Mouse (Mus musculus): ENCODE results near the gene Kdm2a.

Gene Kdm2a

DNA sequence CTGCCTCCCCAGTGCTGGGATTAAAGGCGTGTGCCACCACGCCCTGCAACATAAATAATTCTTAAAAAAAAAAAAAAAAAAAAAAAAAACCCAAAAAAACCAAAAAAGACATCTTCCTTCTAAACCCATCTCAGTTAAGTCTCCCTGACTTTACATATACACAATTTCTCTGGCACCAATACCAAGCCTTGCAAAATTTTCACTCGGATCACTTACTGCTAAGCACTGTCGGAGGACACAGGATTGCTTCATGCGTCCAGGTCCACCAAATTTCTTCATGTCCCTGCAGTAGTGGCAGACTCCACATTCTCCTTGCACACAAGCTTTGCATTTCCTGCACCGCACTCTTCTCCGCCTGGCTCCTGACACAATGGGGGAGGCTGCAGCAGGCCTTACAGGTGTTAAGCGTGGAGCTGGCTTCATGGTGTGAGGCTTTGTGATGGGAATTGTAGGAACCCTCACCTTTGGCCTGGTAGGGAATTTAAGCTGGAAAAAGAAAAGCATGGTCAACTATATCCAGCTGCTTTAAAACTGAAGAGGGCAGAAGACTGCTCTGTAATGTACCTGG is 69.3 kb downstream of the Kdm2a start:
- DNase-seq (ENCODE audit: low spot score): no peak

DNA sequence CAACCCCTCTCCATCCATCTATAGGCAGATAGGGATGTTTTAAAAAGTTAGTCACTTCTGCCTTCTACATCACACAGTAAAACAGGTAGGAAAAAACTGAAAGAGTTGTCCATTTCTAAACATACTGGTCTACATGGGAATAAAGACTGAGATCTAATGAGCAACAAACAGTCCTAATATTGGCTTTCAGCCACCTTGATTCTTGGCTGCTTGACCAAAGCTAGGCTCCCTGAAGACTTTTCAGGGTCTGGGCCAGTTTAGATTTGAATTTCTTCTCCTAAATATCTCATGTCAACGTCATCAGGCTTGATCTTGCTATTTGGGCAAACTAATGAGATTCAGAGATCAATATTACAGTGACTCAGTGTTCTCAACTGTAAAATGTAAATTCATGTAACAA is 71.2 kb downstream of the Kdm2a start:
- DNase-seq (ENCODE audit: low spot score): no peak

DNA sequence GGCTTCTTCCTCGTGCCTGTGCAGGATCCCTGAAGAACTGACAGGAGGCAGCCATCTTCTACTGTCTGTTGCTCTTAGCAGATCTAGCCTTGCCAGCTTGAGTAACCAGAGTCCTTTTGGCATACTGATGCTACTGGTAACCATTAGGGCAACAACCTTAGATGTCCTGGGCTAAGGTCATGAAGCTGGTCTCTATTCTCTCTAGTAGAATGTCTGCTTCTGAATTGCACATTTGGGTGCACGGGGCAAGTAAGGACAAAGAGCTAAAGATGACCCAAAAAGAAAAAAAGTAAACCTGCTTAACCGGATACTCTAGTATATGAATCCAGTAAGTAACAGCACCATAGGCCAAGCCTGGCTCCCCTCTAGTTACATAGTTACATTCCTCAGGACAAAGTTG is 72.0 kb downstream of the Kdm2a start:
- no peak for DNase-seq (ENCODE audit: low spot score)

DNA sequence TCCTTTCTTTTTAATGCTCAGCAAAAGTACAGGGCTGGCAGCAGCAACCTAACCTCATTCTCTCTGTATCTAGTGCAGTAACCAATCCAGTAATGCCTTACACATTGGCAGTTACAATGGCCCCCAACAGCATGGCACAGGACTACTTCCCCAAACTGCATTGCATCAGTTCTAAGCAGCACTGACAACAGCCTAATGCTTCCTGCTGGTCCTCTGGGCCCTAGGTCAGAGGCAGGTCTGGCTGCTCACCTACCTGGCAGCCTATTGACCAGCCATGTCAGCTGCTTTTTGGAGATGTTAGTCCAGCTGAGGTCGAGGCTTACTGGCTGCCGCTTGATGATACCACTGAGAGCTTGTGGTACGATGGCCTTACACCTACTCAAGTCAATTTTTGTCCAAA is 76.0 kb downstream of the Kdm2a start:
- DNase-seq (ENCODE audit: low spot score): no peak

DNA sequence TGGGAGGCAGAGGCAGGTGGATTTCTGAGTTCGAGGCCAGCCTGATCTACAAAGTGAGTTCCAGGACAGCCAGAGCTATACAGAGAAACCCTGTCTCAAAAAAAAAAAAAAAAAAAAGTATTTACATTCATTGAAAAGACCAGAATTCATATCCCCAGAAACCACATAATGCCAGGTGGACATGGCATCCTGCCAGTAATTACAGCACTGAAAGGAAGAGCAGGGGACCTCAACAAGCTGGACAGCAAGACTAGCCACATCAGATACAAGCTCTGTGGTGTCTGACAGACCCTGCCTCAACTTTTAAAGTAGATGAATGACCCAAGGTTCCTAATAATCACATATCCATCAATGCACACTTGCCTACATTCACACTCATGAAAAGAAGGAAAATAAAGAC is 76.5 kb downstream of the Kdm2a start:
- DNase-seq (ENCODE audit: low spot score): no peak

DNA sequence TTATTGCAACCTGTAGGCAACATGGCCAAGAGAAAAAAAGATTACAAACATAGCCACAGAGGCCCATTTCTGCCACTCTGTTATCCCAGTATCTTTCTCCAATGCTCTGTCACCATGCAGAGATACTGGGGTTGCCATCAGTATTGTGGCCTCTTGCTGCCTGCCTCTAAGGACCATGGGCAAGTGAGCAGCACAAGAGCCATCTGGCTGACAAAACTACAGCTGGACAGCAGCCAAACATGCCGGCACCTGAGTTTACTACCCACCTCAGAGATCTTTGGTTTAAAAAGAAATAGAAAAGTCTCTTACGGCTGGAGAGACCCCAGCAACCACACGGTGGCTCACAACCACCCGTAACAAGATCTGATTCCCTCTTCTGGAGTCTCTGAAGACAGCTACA is 78.8 kb downstream of the Kdm2a start:
- DNase-seq (ENCODE audit: low spot score): no peak

DNA sequence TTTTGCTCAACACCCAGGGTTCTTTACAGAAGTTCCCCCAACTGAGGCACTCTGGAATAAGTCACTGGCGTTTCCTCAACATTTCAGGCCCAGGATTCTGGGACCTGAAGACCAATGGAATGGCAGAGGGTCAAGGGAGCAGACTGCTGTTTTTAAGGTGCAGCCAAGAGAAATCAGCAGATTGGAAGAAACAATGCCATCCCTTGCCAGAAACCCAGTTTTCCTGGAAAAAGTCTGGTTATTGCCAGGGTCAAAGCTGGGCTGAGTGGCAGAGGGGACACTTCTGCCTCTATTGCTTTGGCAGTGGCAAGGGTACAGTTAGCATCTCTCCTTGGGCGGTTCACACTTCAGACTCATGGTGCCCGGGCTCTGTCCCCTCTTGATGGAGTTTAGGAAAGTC is 80.9 kb downstream of the Kdm2a start:
- no peak for DNase-seq (ENCODE audit: low spot score)

DNA sequence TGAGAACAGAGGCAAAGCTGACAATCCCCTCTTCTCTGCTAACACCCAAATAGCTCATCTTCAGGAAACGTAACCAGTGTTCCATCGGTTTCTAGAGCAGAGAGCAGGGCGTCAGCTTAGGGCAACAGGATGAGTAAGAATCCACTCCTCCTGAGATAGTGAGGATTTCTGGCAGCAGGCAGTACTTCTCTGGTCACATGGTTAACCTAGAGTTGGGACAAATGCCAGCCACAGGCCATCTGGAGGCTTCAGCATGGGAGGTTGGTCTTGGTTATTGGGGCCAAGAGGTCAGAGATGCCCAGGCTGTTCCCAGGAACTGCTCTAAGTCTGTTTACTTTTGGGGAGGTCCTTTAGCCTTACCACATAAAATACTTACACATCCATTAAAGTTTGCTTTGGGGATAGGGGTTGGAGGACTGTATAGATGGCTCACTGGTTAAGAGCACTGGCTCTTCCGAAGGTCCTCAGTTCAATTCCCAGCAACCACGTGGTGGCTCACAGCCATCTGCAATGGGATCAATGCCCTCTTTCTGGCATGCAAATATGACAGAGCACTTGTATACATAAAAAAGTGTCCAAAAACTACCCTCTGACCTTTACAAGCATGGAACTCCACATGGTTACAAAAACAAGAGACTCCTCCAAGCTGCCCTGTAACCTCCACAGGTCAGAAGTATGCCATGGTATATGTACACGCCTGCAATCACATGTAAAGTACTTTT is 82.7 kb downstream of the Kdm2a start:
- no peak for DNase-seq (ENCODE audit: low spot score)

DNA sequence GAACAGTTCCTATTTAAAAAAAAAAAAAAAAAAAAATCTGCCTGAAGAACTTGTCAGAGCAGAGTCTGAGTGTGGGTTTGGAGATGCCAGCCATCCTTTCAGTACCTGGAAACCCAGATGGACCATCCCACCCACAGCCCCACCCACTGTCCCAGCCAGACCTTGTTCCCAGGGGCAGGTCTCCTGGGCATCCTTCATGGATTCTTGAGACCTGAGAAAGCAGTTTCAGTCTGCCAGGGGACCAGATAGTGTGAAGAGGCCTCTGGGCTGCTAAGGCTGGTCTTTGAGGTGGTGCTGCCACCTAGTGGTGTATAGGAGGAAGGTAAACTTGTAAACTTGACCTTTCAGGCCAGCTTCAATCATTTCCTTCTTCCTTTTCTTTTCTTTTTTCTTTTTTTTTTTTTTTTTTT is 88.3 kb downstream of the Kdm2a start:
- DNase-seq (ENCODE audit: low spot score): no peak

DNA sequence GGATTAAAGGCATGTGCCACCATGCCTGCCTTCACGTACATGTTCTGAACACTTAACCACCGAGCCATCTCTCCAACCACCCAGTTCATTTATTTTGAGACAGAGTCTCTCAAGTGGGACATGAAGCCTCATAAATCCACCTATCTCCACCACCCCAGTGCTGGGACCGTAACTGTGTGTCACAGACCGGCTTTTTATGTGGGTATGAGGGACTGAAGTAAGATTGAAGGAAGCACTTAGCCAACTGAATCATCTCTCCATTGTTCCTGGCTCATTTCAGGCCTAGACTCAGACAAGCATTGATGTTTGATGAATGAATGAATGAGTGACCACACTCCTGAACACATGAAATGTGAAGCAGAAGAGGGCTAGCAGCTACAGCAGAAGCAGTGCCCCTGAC is 88.8 kb downstream of the Kdm2a start:
- DNase-seq (ENCODE audit: low spot score): no peak

DNA sequence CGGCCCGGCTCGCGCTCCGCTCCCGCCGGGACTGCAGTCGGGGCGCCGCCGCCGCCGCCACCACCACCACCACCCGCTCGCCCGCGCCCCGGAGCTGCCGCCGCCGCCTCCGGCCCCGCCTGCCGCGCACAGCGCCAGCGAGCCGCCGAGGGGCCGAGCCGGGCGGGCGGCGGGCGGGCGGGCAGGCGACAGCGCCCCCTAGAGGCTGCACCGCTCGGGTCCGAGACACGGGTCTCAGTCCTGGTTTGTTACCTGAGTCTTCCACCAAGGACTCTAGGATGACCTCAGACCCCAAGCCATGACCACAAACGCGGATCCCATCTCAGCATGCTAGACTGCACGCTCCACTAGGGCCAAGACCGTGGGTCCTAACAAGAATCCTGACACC is 91.9 kb downstream of the Kdm2a start, which contains the start of gene Grk2:
Gene Grk2 (minus strand): TSS at position 33 of the 388 bp plus-strand sequence.
- peak; percentile 85 for DNase-seq (ENCODE audit: low spot score)

DNA sequence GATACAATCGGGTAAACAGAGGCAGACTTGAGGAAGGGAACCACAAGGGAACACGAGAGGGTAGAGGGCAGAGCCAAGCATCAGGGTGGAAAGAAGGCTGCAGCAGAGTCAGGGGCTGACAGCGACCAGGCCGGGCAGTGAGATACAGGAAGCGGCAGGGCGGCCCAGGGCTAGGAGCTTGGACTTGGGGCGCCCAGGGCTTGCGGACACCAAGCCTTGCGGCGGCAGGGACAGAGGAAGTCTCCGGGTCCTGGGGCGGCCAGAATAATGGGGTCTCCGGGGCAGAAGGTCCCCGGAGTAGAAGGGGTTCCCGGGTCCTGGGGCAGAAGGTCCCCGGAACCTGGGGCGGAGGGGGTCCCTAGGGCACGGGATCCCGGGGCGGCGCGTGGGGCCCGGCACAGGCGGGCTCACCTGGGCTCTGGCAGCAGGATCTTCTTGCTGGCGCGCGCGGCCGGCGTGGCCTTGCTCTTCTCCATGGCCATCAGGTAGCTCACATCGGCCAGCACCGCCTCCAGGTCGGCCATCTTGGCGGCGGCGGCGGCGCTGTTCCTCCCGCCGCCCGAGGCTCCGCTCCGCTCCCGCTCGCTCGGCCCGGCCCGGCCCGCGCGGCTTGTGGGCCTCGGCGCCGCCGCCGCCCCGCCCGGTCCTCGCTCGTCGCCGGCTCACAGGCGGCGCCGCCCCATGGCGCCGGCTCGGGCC is 92.4 kb downstream of the Kdm2a start:
- peak; percentile 55 for DNase-seq (ENCODE audit: low spot score)

DNA sequence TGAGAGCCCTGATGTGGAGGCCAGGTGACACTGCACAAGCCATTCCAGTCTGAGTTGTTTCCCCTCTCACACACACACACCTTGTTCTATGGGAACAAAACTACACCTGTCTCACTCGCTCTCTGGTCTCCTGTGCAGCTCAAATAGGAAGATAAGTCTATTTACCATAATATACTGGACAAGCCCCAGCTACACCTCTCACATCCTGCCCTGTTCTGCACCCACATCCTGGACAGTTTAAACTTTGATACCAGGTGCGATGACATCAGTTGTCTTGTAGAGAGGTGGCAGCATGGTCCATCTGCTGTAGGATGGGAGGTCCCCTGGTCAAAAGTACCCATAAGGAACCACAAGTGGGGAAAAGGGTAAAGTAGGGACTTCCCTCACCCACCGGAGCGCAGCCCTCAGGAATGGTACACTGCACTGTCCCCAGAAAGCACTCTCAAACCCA is 93.2 kb downstream of the Kdm2a start:
- no peak for DNase-seq (ENCODE audit: low spot score)

DNA sequence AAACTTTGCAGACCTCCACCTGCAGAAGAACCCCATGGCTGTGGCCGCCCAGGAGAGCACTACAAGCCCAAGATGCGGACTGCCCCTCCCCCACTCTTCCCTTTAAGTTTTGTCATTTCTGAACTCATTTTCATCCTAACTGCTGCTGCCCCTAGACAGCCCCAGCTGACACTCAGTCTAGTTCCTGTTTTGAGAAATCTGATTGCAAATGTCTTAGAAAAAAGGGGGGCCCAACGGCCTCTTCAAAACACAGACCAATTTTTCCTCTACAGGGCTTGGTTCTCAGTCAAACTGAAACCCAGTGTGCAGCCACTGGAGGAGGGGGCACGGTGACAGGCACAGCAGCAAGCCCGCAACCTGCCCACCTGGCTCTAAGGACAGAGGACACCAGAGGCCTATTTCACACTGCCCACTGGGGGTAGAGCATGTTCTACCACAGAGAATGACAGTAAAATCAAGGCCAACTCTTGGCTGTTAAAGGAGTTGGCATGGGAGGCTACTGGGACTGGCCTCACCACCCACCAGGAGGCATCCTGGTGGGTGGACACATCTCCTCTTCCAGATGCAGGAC is 93.7 kb downstream of the Kdm2a start:
- DNase-seq (ENCODE audit: low spot score): no peak

DNA sequence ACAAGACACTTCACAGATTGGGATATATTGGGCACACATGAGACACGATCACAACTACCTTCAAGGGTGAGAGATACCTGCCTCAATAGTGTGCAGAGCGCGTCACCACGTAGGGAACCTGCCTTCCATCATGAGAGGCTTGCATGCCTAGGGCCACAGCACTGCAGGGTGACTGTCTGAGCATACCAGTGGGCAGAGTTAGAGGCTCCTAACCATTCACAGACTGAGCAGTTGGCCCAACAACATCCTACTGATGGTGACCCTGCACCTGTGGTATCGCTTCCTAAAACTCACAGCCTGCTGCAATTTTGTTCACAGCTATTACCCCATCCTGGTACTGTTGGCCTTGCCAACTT is 94.5 kb downstream of the Kdm2a start:
- no peak for DNase-seq (ENCODE audit: low spot score)

DNA sequence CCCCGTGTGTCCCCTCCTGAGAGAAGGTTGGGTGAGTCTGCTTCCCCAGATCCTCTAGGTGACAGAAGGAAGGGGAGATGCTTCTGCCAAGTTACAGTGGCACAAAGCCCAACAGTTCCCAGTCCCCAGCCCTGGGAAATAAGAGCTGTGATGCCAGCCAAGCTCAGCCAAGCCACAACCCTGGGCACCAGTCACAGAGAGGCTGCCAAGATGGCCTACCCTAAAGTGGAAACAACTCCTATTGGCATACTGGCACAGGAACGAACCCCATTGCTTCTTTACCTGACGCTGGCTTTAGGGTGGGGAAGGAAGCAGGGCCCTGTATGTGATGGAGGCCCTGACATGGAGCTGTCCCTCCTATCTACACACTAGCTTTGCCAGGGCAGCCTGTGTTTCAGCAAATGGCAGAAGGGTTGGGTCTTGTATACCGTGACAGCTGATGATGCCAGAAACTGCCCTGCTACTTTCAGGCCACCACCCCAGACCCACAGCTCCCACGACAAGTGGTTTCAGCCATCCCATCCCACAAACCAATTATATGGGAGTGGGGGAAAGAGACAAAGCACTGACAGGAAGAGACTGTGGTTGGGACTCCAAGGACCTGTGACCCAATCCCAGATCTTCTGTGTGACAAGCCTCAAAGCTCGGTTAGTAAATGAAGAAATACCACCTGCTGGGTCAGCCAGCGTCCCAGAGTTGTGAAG is 95.0 kb downstream of the Kdm2a start:
- DNase-seq (ENCODE audit: low spot score): no peak

DNA sequence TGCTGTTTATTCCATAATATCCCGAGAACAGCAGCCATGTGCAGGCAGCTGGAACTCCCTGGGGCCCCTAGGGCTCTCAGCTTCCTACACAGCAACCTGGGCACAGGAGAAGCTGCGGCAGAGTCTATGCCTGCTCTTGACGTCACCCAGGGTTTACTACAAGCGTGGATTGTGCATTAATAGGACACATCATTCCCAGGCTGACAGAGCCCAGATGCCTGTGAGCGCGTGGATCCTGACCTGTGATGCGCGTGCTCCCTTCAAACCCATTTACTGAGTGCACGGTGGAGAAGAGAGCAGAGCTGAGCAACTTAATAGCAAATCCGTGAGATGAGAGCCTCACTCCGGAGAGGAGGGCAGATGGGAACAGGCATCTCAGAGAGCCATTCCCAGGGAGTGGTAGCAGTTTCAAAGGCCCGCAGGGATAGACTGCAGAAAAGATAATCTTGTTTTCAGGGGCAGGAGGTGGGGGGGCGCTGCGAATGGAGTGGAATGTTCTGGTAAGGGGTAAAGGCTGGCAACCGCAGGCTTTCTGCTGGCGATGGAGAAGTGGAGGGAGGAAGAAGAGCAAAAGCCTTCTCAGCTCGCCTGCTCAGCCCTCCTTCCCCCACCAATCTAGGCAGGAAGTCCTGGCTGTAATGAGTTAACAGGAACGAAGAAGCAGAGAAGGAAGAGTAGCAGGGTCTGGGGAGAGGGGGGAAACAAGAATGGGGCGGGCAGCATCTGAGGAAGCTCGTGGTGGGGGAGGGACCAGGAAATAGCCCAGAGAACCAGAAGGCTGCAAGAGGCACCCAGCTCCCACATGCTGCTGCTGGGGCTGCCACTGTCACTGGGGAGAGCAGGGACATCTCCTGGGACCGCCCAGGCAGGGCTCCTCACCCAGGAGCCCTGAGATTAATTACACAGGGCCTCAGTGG is 96.1 kb downstream of the Kdm2a start:
- no peak for DNase-seq (ENCODE audit: low spot score)

DNA sequence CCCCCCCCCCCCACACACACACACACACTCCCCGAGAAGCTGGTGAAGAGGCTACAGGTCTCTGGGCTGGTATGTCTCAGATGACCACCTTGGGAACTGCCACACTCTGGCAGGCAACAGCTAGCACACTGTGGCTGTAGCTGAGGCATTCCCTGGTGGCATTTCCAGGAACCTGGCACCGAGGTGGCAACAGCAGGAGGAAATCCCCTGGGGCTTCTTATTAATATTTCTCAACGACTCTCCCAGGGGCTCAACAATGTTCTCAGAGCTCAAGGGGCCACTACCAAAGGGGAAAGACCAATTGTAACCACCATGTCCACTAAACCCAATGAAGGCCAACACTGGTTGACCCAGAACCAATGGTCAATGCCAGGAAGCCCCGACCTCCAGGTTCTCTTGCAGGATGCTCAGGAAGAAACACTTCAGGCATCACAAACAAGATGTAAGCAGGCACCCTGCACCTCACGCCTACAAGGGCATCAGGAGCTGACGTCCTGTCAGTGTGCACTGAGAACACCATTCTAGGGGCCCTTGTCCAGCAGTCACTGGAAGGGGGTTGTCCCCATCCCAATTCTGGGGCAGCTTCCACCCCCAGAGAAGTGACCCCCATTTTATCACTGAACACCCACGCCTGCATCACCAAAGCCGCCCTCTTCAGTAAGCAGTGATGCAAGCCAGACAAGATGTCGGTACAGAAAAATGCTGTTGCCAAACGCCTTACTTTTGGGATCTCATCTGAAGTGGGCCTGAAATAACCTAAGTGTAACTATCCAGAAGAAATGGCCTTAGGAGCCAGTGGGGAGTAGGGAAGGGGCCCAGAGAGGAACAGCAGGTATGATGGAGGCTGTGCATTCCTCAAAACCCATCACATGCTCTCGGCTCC is 97.0 kb downstream of the Kdm2a start:
- no peak for DNase-seq (ENCODE audit: low spot score)

DNA sequence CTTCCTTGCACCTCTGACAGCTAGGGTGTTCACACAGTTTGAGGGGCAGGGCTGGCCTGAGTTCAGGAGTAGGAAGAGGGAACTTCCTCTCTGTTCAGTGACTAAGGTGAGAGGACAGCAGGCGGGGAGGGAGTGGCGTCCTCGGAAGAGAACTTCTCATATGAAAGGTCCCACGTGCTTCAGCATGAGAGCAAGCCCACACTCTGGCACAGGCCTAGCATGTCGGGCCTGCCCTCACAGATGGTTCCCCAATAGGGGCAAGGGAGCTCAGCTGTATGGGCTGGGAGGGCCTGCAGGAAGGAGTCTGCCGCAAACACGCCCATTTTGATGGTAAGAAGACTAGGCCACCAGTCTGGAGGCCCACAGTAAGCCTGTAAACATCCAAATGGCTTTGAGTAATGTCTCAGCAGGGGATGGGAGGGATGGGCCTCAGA is 97.8 kb downstream of the Kdm2a start:
- no peak for DNase-seq (ENCODE audit: low spot score)

DNA sequence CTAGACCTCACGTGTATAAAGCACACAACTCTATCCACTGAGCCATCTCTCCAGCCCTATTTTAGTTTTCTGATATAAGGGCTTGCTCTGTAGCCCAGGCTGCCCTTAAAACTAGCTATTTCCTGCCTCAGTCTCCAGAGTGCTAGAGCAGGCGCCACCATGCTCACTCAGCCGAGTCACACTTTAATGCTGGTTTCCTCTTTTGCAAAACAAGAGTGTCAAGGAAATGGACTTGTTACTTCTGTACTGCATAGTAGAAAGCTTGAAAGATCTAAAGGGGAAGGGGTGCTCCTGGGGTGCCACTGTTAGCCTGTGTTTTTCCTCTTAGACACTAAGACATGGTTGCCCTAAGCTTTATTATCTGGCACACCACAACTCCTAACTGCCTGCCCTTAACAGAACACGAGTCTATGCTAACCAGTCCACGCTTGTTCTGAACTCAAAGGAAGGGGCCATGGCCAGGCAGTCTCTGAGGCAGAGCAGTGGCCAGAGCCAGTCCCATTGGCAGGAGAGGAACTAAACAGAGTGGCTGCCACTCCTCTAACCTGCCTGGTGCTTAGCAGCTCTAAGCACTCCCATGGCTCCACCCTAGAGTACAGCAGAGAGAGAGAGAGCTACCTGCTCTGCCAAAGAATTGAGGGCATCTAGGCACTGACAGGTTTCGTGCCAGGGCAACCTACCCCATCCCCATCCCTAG is 98.4 kb downstream of the Kdm2a start:
- no peak for DNase-seq (ENCODE audit: low spot score)
